Mouse (Mus musculus): ENCODE results near the gene Arid5b. TPM values are rescaled to one million over a fixed set of nuclear protein-coding genes. Genes with fewer than 3 reads are reported as not detected.
A peak's percentile ranks its signal among the peaks of the same experiment; 100 is the strongest.

Gene Arid5b
- polyA plus RNA-seq, 1 experiment from 2014 or later, result 41.2 TPM

- no peak overlapping the region for H3K9ac ChIP-seq
- no peaks in the 10 kb centered on the region for H3K27me3 ChIP-seq
- no peak overlapping the region for H3K4me3 ChIP-seq
- H3K27ac ChIP-seq, result no peak overlapping the region
- WGBS, result 42% methylated on average over 6 of the region's 6 CpGs
- H3K9me3 ChIP-seq, result no peaks in the 10 kb centered on the region
- no peak overlapping the region for H3K4me2 ChIP-seq
- peaks cover 17% of the 10 kb centered on the region for H3K36me3 ChIP-seq
- peaks cover under 1% of the 10 kb centered on the region; the same call in 1 of the 2 replicates for H3K4me1 ChIP-seq
- no peak for ATAC-seq (ENCODE audit: insufficient number of reproducible peaks, low FRiP score, low TSS enrichment, low read depth)
Observed at GRCm38 (mm10) chr10:68182266-68182665, 96.3 kb downstream of the Arid5b start.

DNA sequence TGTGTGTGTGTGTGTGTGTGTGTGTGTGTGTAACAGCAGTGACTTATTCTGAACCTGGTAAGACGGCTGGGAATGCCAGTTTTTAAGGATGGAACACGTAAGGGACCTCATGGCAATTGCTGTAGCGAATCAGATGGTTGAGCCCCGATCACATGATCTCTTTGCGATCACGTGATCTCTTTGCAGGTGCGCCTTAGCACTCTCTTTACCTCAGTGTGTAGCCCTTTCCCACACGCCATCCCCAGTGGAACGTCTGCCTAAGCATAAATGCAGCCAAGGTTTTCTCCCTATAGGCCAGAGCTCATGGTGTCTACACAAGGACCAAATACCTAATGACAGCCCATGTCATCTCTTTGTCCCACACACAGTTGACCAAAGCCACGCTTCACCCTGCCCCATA, 97.4 kb downstream of the Arid5b start:
- ATAC-seq (ENCODE audit: insufficient number of reproducible peaks, low FRiP score, low TSS enrichment, low read depth), result no peak
- H3K36me3 ChIP-seq, result peaks cover 10% of the 10 kb centered on the region
- H3K4me3 ChIP-seq, result no peak overlapping the region
- H3K9ac ChIP-seq, result no peak overlapping the region
- 91% methylated on average over 10 of the region's 10 CpGs for WGBS
- H3K4me1 ChIP-seq, result peaks cover 6% of the 10 kb centered on the region; the same call in 1 of the 2 replicates
- no peaks in the 10 kb centered on the region for H3K9me3 ChIP-seq
- H3K4me2 ChIP-seq, result no peak overlapping the region
- no peaks in the 10 kb centered on the region for H3K27me3 ChIP-seq
- no peak overlapping the region for H3K27ac ChIP-seq

- Histone ChIP-seq H3K9me3 (no peaks in the 10 kb centered on the region), H3K4me1 (peaks cover 6% of the 10 kb centered on the region; the same call in 1 of the 2 replicates)
- 87% methylated on average over 7 of the region's 7 CpGs for WGBS
Observed at GRCm38 (mm10) chr10:68180721-68181120, 97.8 kb downstream of the Arid5b start.

DNA sequence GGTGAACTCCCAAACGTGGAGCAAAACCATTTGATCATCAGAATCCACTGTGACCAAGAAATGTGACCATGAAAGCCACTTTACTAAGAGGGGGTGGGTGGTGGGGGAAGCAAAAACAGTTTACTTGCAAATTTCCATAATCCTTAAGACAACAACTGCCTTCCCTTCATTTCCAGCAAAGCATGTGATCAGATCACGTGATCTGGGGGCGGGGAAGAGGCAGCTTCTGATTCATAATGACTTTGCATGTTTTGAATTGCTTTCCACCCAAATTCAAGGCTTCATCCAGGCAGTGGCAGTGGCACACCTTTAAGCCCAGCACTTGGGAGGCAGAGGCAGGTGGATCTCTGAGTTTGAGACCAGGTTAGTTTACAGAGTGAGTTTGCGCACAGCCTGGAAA, 98.4 kb downstream of the Arid5b start:
- H3K27me3 ChIP-seq, result no peaks in the 10 kb centered on the region
- H3K9ac ChIP-seq, result no peak overlapping the region
- H3K27ac ChIP-seq, result no peak overlapping the region
- no peaks in the 10 kb centered on the region for H3K9me3 ChIP-seq
- no peak overlapping the region for H3K4me2 ChIP-seq
- no peak for ATAC-seq (ENCODE audit: insufficient number of reproducible peaks, low FRiP score, low TSS enrichment, low read depth)
- WGBS, result 73% methylated on average over 4 of the region's 4 CpGs
- 0 out of 2 replicates have a peak, but pooled peaks cover 2% of the 10 kb centered on the region for H3K36me3 ChIP-seq
- H3K4me3 ChIP-seq, result no peak overlapping the region
- H3K4me1 ChIP-seq, result peaks cover 6% of the 10 kb centered on the region; the same call in 1 of the 2 replicates

More at GRCm38 (mm10) chr10:68180721-68181120, 97.8 kb downstream of the Arid5b start:
- Histone ChIP-seq H3K4me2 (no peak overlapping the region), H3K4me3 (no peak overlapping the region), H3K36me3 (peaks cover 5% of the 10 kb centered on the region), H3K27me3 (no peaks in the 10 kb centered on the region), H3K27ac (no peak overlapping the region), H3K9ac (no peak overlapping the region)
- ATAC-seq (ENCODE audit: insufficient number of reproducible peaks, low FRiP score, low TSS enrichment, low read depth), result no peak

DNA sequence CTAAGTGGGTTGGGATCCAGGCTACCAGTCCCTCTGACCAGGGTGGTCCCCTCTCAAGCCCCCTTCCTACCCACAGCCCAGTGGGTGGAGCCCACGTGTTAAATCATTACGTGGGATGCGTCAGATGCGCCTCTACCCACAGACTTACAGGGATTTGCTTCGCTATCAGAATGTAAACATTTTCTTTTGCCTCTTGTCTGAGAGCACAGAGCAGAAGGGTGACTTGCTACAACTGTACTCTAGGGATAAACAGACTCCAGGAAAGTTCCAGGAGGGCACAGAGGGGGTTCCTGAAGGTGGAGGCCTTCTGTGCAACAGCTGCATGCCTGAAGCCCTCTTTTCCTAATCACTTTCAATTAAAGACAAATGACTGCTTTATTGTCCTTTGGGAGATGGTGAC, 98.8 kb downstream of the Arid5b start:
- H3K4me2 ChIP-seq, result no peak overlapping the region
- WGBS, result 68% methylated on average over 5 of the region's 5 CpGs
- no peaks in the 10 kb centered on the region for H3K36me3 ChIP-seq
- H3K9ac ChIP-seq, result no peak overlapping the region
- no peak overlapping the region for H3K27ac ChIP-seq
- H3K27me3 ChIP-seq, result no peaks in the 10 kb centered on the region
- no peak overlapping the region for H3K4me3 ChIP-seq
- ATAC-seq (ENCODE audit: insufficient number of reproducible peaks, low FRiP score, low TSS enrichment, low read depth), result no peak
- no peaks in the 10 kb centered on the region for H3K9me3 ChIP-seq
- peaks cover 6% of the 10 kb centered on the region; the same call in 1 of the 2 replicates for H3K4me1 ChIP-seq

DNA sequence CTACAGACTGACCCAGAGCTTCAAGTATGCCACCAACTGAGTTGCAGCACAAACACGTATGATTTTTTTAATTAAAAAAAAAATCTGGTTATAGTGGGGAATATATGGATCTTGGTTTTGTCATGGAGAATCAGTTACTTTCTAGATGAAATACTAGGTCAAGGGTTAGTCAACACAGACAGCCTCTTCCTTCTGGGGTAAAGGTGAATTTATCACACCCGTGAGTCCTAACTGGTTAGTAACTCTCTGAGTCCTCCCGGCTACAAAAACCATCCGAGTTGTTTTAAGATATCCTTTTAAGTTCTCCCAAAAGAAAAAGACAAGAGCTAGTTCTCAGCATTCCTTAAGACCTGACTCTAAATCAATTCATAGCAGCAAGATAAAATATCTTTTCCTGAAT, 99.2 kb downstream of the Arid5b start:
- no peaks in the 10 kb centered on the region for H3K9me3 ChIP-seq
- no peaks in the 10 kb centered on the region for H3K36me3 ChIP-seq
- 71% methylated on average over 4 of the region's 4 CpGs for WGBS
- no peak overlapping the region for H3K4me2 ChIP-seq
- no peak overlapping the region for H3K27ac ChIP-seq
- no peak overlapping the region for H3K9ac ChIP-seq
- H3K27me3 ChIP-seq, result no peaks in the 10 kb centered on the region
- ATAC-seq (ENCODE audit: insufficient number of reproducible peaks, low FRiP score, low TSS enrichment, low read depth), result no peak
- peaks cover 6% of the 10 kb centered on the region; the same call in 1 of the 2 replicates for H3K4me1 ChIP-seq
- H3K4me3 ChIP-seq, result no peak overlapping the region

GRCm38 (mm10) chr10:68177697-68178485, 100.6 kb downstream of the Arid5b start:
- 73% methylated on average over 10 of the region's 10 CpGs for WGBS
- peaks cover 12% of the 10 kb centered on the region for H3K4me1 ChIP-seq
- no peaks in the 10 kb centered on the region for H3K27me3 ChIP-seq
- H3K9me3 ChIP-seq, result no peaks in the 10 kb centered on the region
- no peak for ATAC-seq (ENCODE audit: insufficient number of reproducible peaks, low FRiP score, low TSS enrichment, low read depth)
- H3K27ac ChIP-seq, result no peak overlapping the region
- no peak overlapping the region for H3K4me2 ChIP-seq
- H3K9ac ChIP-seq, result no peak overlapping the region
- H3K36me3 ChIP-seq, result no peaks in the 10 kb centered on the region
- H3K4me3 ChIP-seq, result no peak overlapping the region

GRCm38 (mm10) chr10:68175811-68176210, 102.7 kb downstream of the Arid5b start:
- Histone ChIP-seq H3K9ac (no peak overlapping the region), H3K4me2 (no peak overlapping the region), H3K4me1 (peaks cover 12% of the 10 kb centered on the region), H3K36me3 (no peaks in the 10 kb centered on the region), H3K27me3 (no peaks in the 10 kb centered on the region), H3K9me3 (no peaks in the 10 kb centered on the region), H3K4me3 (no peak overlapping the region), H3K27ac (0 out of 2 replicates have a peak overlapping the region, but pooled peaks have one; percentile 27)
- no peak for ATAC-seq (ENCODE audit: insufficient number of reproducible peaks, low FRiP score, low TSS enrichment, low read depth)
- WGBS, result 96% methylated on average over 5 of the region's 5 CpGs

- Histone ChIP-seq H3K9me3 (no peaks in the 10 kb centered on the region), H3K4me2 (no peak overlapping the region), H3K4me1 (peaks cover 22% of the 10 kb centered on the region), H3K36me3 (no peaks in the 10 kb centered on the region), H3K27me3 (no peaks in the 10 kb centered on the region), H3K9ac (no peak overlapping the region), H3K27ac (no peak overlapping the region), H3K4me3 (no peak overlapping the region)
- no peak for ATAC-seq (ENCODE audit: insufficient number of reproducible peaks, low FRiP score, low TSS enrichment, low read depth)
- WGBS, result 47% methylated on average over 9 of the region's 9 CpGs
Observed at GRCm38 (mm10) chr10:68173634-68174033, 104.9 kb downstream of the Arid5b start.

DNA sequence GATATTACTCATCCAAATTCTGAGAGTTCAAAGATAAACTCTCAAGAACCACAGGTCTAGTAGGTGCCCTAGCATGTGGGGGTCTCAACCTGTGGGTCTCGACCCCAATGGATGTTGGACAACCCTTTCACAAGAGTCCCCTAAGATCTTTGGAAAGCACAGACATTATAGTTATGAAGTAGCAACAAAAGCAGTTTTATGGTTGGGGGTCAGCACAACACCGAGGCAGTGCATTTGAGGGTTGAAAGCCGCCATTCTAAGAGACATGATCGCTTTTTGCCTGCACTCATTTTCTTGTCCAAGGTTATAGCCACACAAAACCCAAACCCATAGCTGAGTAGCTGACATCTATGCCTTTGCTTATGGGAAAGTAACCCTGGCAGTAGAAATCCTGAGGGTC, 105.6 kb downstream of the Arid5b start:
- Histone ChIP-seq H3K27me3 (no peaks in the 10 kb centered on the region), H3K9ac (no peak overlapping the region), H3K4me1 (peaks cover 29% of the 10 kb centered on the region), H3K4me2 (no peak overlapping the region), H3K27ac (no peak overlapping the region), H3K9me3 (no peaks in the 10 kb centered on the region), H3K4me3 (no peak overlapping the region), H3K36me3 (no peaks in the 10 kb centered on the region)
- ATAC-seq (ENCODE audit: insufficient number of reproducible peaks, low FRiP score, low TSS enrichment, low read depth), result no peak
- WGBS, result 78% methylated on average over 4 of the region's 4 CpGs

- Histone ChIP-seq H3K36me3 (no peaks in the 10 kb centered on the region), H3K9ac (no peak overlapping the region), H3K4me3 (no peak overlapping the region), H3K27ac (no peak overlapping the region), H3K27me3 (no peaks in the 10 kb centered on the region), H3K4me1 (peaks cover 35% of the 10 kb centered on the region), H3K9me3 (no peaks in the 10 kb centered on the region), H3K4me2 (no peak overlapping the region)
- WGBS, result 65% methylated on average over 9 of the region's 9 CpGs
- ATAC-seq (ENCODE audit: insufficient number of reproducible peaks, low FRiP score, low TSS enrichment, low read depth), result no peak
Observed at GRCm38 (mm10) chr10:68171974-68172373, 106.6 kb downstream of the Arid5b start.

- ATAC-seq (ENCODE audit: insufficient number of reproducible peaks, low FRiP score, low TSS enrichment, low read depth), result no peak
- Histone ChIP-seq H3K27ac (peak overlapping the region; percentile 73), H3K9ac (no peak overlapping the region), H3K4me2 (no peak overlapping the region), H3K4me1 (peaks cover 43% of the 10 kb centered on the region), H3K4me3 (no peak overlapping the region), H3K36me3 (no peaks in the 10 kb centered on the region), H3K27me3 (no peaks in the 10 kb centered on the region), H3K9me3 (no peaks in the 10 kb centered on the region)
- 22% methylated on average over 6 of the region's 6 CpGs for WGBS
Observed at GRCm38 (mm10) chr10:68168613-68169012, 109.9 kb downstream of the Arid5b start.

All from limb, embryonic 15.5 days (tissue).